Mouse (Mus musculus): ENCODE measurements around the gene Rest. TPM values are rescaled to one million over a fixed set of nuclear protein-coding genes. Genes with fewer than 3 reads are reported as not detected.

Gene Rest
- polyA plus RNA-seq, 1 experiment from 2014 or later: 65.0 TPM

GRCm38 (mm10) chr5:77282242-77282641 lies 17.0 kb downstream of the Rest start:
- peaks cover 88% of the 10 kb centered on the region for H3K36me3 ChIP-seq
- no peak overlapping the region for H3K4me2 ChIP-seq
- no peak overlapping the region for H3K27ac ChIP-seq
- no peaks in the 10 kb centered on the region for H3K27me3 ChIP-seq
- H3K9me3 ChIP-seq: no peaks in the 10 kb centered on the region
- no peak overlapping the region for H3K9ac ChIP-seq (replicated peaks)
- no peak overlapping the region for H3K4me3 ChIP-seq (replicated peaks)
- no peak for ATAC-seq (ENCODE audit: insufficient number of reproducible peaks, insufficient read depth, low FRiP score, low TSS enrichment, low read depth)
- WGBS: 92% methylated on average over 9 of the region's 9 CpGs
- H3K4me1 ChIP-seq (replicated peaks): no peaks in the 10 kb centered on the region

GRCm38 (mm10) chr5:77285685-77286084 lies 20.4 kb downstream of the Rest start:
- Histone ChIP-seq H3K27ac (no peak overlapping the region), H3K4me2 (no peak overlapping the region), H3K4me3 (replicated peaks) (no peak overlapping the region), H3K36me3 (peaks cover 88% of the 10 kb centered on the region), H3K4me1 (replicated peaks) (no peaks in the 10 kb centered on the region), H3K9me3 (0 out of 2 replicates have a peak, but pooled peaks cover 4% of the 10 kb centered on the region), H3K27me3 (no peaks in the 10 kb centered on the region), H3K9ac (replicated peaks) (no peak overlapping the region)
- 89% methylated on average over 7 of the region's 7 CpGs for WGBS
- no peak for ATAC-seq (ENCODE audit: insufficient number of reproducible peaks, insufficient read depth, low FRiP score, low TSS enrichment, low read depth)

GRCm38 (mm10) chr5:77286904-77287303 lies 21.6 kb downstream of the Rest start:
- Histone ChIP-seq H3K4me3 (replicated peaks) (no peak overlapping the region), H3K9me3 (0 out of 2 replicates have a peak, but pooled peaks cover 4% of the 10 kb centered on the region), H3K9ac (replicated peaks) (no peak overlapping the region), H3K36me3 (peaks cover 86% of the 10 kb centered on the region), H3K4me1 (replicated peaks) (no peaks in the 10 kb centered on the region), H3K27ac (no peak overlapping the region), H3K4me2 (no peak overlapping the region), H3K27me3 (no peaks in the 10 kb centered on the region)
- no peak for ATAC-seq (ENCODE audit: insufficient number of reproducible peaks, insufficient read depth, low FRiP score, low TSS enrichment, low read depth)
- WGBS: 80% methylated on average over 5 of the region's 5 CpGs

DNA sequence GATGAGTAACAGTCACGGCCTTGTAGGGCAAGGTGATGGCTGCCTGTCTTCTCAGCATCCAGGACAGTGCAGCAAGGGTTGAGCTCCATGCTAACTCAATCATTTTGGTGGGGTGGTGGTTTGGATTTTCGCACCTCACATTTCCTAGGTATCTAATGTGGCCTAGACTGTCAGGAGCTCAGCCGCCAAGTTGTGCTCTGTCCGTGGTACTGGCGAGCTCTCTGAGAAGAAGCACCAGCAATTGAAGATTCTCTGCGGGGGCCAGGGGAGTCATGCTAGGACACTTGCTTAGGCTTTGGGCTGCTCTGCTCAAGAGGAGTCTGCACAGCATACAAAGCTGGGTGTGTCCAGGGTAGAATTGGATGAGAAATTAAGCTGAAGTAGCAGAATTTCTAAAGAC lies 22.6 kb downstream of the Rest start:
- Histone ChIP-seq H3K9ac (replicated peaks) (no peak overlapping the region), H3K27ac (no peak overlapping the region), H3K4me1 (replicated peaks) (no peaks in the 10 kb centered on the region), H3K9me3 (0 out of 2 replicates have a peak, but pooled peaks cover 4% of the 10 kb centered on the region), H3K4me2 (no peak overlapping the region), H3K27me3 (no peaks in the 10 kb centered on the region), H3K36me3 (peaks cover 86% of the 10 kb centered on the region), H3K4me3 (replicated peaks) (no peak overlapping the region)
- 78% methylated on average over 6 of the region's 6 CpGs for WGBS
- ATAC-seq (ENCODE audit: insufficient number of reproducible peaks, insufficient read depth, low FRiP score, low TSS enrichment, low read depth): no peak

GRCm38 (mm10) chr5:77289686-77290085 lies 24.4 kb downstream of the Rest start:
- Histone ChIP-seq H3K27me3 (no peaks in the 10 kb centered on the region), H3K4me3 (replicated peaks) (no peak overlapping the region), H3K36me3 (peaks cover 87% of the 10 kb centered on the region), H3K4me1 (replicated peaks) (no peaks in the 10 kb centered on the region), H3K9me3 (0 out of 2 replicates have a peak, but pooled peaks cover 4% of the 10 kb centered on the region), H3K9ac (replicated peaks) (no peak overlapping the region), H3K4me2 (no peak overlapping the region), H3K27ac (no peak overlapping the region)
- ATAC-seq (ENCODE audit: insufficient number of reproducible peaks, insufficient read depth, low FRiP score, low TSS enrichment, low read depth): no peak
- whole genome bisulfite sequencing: 64% methylated on average over 8 of the region's 8 CpGs

DNA sequence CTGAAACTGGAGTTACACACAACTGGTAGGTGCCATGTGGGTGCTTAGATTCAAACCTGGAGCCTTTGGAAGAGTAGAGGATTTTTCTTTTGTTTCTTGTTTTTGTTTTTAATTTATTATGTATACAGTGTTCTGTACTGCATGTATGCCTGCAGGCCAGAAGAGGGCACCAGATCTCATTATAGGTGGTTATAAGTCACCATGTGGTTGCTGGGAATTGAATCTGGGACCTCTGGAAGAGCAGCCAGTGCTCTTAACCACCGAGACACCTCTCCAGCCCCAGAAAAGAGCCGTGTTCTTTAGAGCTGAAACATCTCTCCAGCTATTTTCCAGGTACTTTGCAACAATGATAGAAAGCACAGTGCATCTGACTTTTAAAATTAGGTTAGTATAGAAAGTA lies 25.3 kb downstream of the Rest start:
- 0 out of 2 replicates have a peak, but pooled peaks cover 4% of the 10 kb centered on the region for H3K9me3 ChIP-seq
- H3K4me2 ChIP-seq: no peak overlapping the region
- H3K9ac ChIP-seq (replicated peaks): no peak overlapping the region
- no peak overlapping the region for H3K27ac ChIP-seq
- H3K4me3 ChIP-seq (replicated peaks): no peak overlapping the region
- H3K4me1 ChIP-seq (replicated peaks): no peaks in the 10 kb centered on the region
- peaks cover 91% of the 10 kb centered on the region for H3K36me3 ChIP-seq
- ATAC-seq (ENCODE audit: insufficient number of reproducible peaks, insufficient read depth, low FRiP score, low TSS enrichment, low read depth): no peak
- 91% methylated on average over 2 of the region's 2 CpGs for WGBS
- no peaks in the 10 kb centered on the region for H3K27me3 ChIP-seq

DNA sequence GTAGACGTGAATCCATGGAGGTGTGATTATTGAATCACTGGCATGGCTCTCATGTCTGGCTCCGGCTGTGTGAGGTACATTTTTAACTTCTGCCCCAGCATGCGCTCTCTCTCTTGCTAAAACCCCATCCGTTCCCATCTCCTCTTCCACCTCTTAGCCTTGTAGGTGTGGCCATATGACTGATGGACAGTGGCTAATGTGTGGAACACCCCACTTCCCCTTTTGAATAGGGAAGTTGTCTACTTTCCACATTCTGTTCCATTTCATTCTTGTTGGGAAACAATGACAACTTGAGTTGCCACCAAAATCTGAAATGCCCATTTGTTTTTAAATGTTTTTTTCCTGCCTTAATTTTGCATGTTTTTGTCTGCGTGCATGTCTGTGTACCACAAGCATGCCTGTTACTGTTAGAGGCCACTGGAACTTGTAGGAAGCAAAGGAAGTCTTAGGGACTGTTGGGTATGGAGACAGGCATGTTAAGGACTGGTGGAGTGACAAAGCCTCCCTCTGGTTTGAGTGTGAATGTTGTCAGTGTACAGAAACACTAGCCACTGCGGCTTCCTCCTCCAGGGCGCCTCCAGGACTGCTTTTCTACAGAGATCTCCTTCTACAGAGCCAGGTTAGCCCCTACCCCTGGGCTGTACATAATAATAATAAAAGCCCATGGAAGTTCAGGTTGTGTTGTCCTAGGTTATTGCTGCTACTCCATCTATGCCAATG lies 27.7 kb downstream of the Rest start:
- H3K4me1 ChIP-seq (replicated peaks): no peaks in the 10 kb centered on the region
- no peak overlapping the region for H3K4me3 ChIP-seq (replicated peaks)
- no peaks in the 10 kb centered on the region for H3K27me3 ChIP-seq
- no peak for ATAC-seq (ENCODE audit: insufficient number of reproducible peaks, insufficient read depth, low FRiP score, low TSS enrichment, low read depth)
- no peak overlapping the region for H3K4me2 ChIP-seq
- H3K9me3 ChIP-seq: 0 out of 2 replicates have a peak, but pooled peaks cover 4% of the 10 kb centered on the region
- no peak overlapping the region for H3K9ac ChIP-seq (replicated peaks)
- peaks cover 93% of the 10 kb centered on the region for H3K36me3 ChIP-seq
- WGBS: 87% methylated on average over 7 of the region's 7 CpGs
- H3K27ac ChIP-seq: no peak overlapping the region

DNA sequence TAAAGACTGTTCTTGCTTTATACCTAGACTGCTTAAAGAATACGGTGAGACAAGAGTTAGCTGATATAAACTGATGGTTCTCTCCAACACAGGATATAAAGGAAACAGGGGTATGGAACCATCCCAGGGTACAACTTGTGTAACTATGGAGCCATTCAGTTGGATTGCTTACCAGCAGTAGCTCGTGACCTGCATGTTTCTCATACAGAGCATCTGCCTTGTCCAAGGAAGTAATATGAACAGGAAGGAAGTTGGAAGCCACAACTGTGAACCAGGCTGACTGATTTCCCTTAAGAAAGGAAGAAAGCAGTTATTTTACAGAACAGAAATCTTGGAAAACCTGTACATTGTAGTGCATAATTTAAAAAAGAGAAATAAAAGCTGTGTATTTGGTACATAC lies 34.2 kb downstream of the Rest start:
- H3K4me1 ChIP-seq (replicated peaks): no peaks in the 10 kb centered on the region
- peaks cover 72% of the 10 kb centered on the region for H3K36me3 ChIP-seq
- H3K4me3 ChIP-seq (replicated peaks): no peak overlapping the region
- H3K9me3 ChIP-seq: no peaks in the 10 kb centered on the region
- H3K27me3 ChIP-seq: no peaks in the 10 kb centered on the region
- no peak for ATAC-seq (ENCODE audit: insufficient number of reproducible peaks, insufficient read depth, low FRiP score, low TSS enrichment, low read depth)
- 95% methylated on average over 2 of the region's 2 CpGs for WGBS
- H3K4me2 ChIP-seq: no peak overlapping the region
- H3K9ac ChIP-seq (replicated peaks): no peak overlapping the region
- H3K27ac ChIP-seq: no peak overlapping the region

DNA sequence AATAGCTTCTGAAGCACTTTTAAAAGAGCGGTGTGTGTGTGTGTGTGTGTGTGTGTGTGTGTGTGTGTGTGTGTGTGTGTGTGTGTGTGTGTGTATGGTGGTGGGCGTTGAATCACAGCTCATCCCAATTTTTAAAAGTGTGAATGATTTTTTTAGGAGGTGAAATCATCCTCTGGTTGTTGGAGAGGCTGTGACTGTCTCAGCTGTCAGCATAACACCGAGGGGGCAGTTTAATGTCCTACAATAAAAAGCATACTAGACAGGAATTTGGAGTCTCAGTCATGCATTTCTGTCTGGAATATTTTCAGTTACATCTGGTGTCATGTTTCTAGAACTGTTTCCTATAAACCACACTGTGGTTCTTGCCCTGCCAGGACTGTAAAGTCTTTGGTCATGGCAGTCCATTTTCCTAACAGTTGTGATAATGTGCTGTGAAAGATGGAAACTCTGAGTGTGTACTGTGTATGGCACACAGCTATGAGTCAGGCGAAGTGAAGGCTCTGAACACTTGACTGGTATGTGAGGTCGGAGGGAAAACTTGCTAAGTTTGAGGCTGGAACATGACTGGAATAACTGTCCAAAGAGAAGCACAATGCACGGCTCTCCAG lies 36.1 kb downstream of the Rest start:
- 86% methylated on average over 6 of the region's 6 CpGs for WGBS
- no peak overlapping the region for H3K4me3 ChIP-seq (replicated peaks)
- H3K4me2 ChIP-seq: no peak overlapping the region
- no peak for ATAC-seq (ENCODE audit: insufficient number of reproducible peaks, insufficient read depth, low FRiP score, low TSS enrichment, low read depth)
- no peaks in the 10 kb centered on the region for H3K27me3 ChIP-seq
- no peaks in the 10 kb centered on the region for H3K9me3 ChIP-seq
- H3K36me3 ChIP-seq: peaks cover 72% of the 10 kb centered on the region
- H3K27ac ChIP-seq: no peak overlapping the region
- H3K4me1 ChIP-seq (replicated peaks): no peaks in the 10 kb centered on the region
- no peak overlapping the region for H3K9ac ChIP-seq (replicated peaks)

GRCm38 (mm10) chr5:77307821-77308553 lies 42.7 kb downstream of the Rest start:
- Histone ChIP-seq H3K9ac (replicated peaks) (no peak overlapping the region), H3K36me3 (peaks cover 42% of the 10 kb centered on the region), H3K27ac (no peak overlapping the region), H3K4me1 (replicated peaks) (peaks cover 22% of the 10 kb centered on the region), H3K4me3 (replicated peaks) (peak overlapping the region; percentile 91), H3K27me3 (no peaks in the 10 kb centered on the region), H3K4me2 (peak overlapping the region; percentile 99), H3K9me3 (no peaks in the 10 kb centered on the region)
- WGBS: 79% methylated on average over 5 of the region's 5 CpGs
- no peak for ATAC-seq (ENCODE audit: insufficient number of reproducible peaks, insufficient read depth, low FRiP score, low TSS enrichment, low read depth)

Measured in limb, embryonic 12.5 days (tissue).